Mouse (Mus musculus): ENCODE measurements at regions not wholly inside any gene's neighbourhood (a gene's known extent, or its start where the extent isn't known, plus 50 kb on each side); places are given as distances from the start of the nearest gene placed in this dataset.
A peak's percentile ranks its signal among the peaks of the same experiment; 100 is the strongest.

- H3K27ac ChIP-seq = no peak overlapping the region
- ATAC-seq (ENCODE audit: low FRiP score, low read depth) = no peak; the same call in 1 of the 2 replicates
- 56% methylated on average over 21 of the region's 21 CpGs for WGBS
Observed at GRCm38 (mm10) chr8:8812051-8812806, 121.9 kb upstream of the Arglu1 start.

GRCm38 (mm10) chr8:8810928-8811327 is 120.6 kb upstream of the Arglu1 start:
- H3K36me3 ChIP-seq = no peaks in the 10 kb centered on the region
- no peak overlapping the region for H3K27ac ChIP-seq
- no peak overlapping the region for H3K9ac ChIP-seq
- WGBS = 17% methylated on average over 4 of the region's 4 CpGs
- H3K4me2 ChIP-seq (replicated peaks) = no peak overlapping the region
- no peaks in the 10 kb centered on the region for H3K9me3 ChIP-seq
- peaks cover 16% of the 10 kb centered on the region for H3K4me1 ChIP-seq
- H3K4me3 ChIP-seq = no peak overlapping the region
- ATAC-seq (ENCODE audit: low FRiP score, low read depth) = no peak
- H3K27me3 ChIP-seq = no peaks in the 10 kb centered on the region

More at GRCm38 (mm10) chr8:8812051-8812806, 121.9 kb upstream of the Arglu1 start:
- no peak overlapping the region for H3K4me2 ChIP-seq (replicated peaks)
- H3K9ac ChIP-seq = no peak overlapping the region
- no peaks in the 10 kb centered on the region for H3K36me3 ChIP-seq
- H3K9me3 ChIP-seq = no peaks in the 10 kb centered on the region
- no peak overlapping the region for H3K4me3 ChIP-seq
- peaks cover 16% of the 10 kb centered on the region for H3K4me1 ChIP-seq
- H3K27me3 ChIP-seq = no peaks in the 10 kb centered on the region

DNA sequence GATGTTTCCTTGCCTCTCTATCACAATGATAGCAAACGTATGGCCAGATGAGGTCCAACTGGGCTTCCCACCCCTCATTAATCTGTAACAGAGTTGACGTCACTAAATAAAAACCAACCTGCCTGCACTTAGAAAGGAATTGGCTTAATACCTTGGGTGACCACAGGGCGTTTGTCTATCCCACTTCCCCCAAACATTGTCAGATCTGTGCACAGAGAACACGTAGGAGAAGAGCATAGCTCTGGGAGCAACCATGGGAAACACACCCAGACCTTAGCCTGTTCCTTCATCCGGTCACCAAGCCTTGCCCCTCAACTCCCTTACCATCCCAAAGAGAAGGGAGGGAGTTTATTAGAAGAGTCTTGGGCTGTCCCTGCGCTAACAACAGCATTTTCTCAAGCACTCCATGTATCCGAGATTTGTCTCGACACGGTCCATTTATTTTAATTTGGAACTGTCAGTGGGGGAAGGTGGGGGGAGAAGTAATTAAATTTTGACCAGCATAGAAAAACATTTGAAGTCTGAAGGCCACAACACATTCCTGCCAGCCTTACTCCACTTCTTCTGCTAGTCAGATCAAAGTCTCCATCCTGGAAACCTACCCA is 119.6 kb upstream of the Arglu1 start:
- ATAC-seq (ENCODE audit: low FRiP score, low read depth) = no peak
- Histone ChIP-seq H3K9me3 (no peaks in the 10 kb centered on the region), H3K36me3 (no peaks in the 10 kb centered on the region), H3K27me3 (no peaks in the 10 kb centered on the region), H3K4me3 (no peak overlapping the region), H3K4me2 (replicated peaks) (no peak overlapping the region), H3K9ac (no peak overlapping the region), H3K27ac (no peak overlapping the region), H3K4me1 (peaks cover 16% of the 10 kb centered on the region)
- 46% methylated on average over 9 of the region's 9 CpGs for WGBS

DNA sequence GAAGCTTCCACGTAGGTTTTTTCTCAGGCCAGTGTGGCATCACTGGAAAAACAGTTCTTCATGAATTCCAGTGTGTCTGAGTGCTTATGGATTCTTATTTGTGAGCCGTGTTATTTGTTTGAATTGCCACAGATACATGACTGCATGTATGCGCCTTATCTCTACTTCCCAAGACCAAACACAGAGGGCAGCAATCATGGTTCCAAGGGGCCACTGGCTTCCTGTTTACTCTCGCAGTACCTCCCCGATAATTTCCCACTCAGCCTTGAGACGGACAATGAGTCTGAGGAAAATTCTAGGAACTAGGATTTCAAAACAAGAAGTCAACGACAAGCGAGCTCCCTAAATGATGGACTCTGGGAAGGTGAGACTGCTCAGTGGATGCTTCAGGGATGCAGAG is 119.0 kb upstream of the Arglu1 start:
- Histone ChIP-seq H3K4me1 (peaks cover 16% of the 10 kb centered on the region), H3K27me3 (no peaks in the 10 kb centered on the region), H3K4me2 (replicated peaks) (no peak overlapping the region), H3K36me3 (no peaks in the 10 kb centered on the region), H3K4me3 (no peak overlapping the region), H3K9me3 (no peaks in the 10 kb centered on the region), H3K27ac (no peak overlapping the region), H3K9ac (no peak overlapping the region)
- 95% methylated on average over 8 of the region's 8 CpGs for WGBS
- ATAC-seq (ENCODE audit: low FRiP score, low read depth) = no peak

DNA sequence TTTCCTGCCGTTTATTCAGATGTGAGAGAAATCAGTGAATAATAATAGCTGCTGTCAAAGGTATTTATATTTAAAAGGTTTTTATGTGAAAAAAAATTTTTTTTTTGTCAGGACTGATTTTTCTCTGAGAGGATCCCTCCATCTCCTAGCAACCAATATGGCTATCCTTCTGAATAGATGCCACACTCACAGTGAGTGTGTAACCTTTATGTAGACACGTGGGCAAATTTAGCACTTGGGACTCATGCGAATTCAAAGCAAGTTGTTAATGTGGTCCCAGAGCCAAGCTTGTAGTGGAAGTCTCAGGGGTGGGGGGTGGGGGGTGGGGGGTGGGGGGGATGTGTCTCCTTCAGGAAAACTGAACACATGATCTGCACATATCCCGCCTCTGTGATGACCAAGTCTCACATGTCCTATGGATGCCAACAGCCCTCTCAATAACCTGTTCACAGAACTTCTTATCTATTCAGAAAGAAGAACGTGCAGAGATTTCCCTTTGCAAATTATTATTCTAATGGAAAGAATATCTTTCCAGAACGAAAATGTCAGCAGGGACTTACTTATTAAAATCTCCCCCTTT is 112.5 kb upstream of the Arglu1 start:
- Histone ChIP-seq H3K4me2 (replicated peaks) (no peak overlapping the region), H3K27me3 (no peaks in the 10 kb centered on the region), H3K9me3 (no peaks in the 10 kb centered on the region), H3K4me3 (no peak overlapping the region), H3K9ac (no peak overlapping the region), H3K27ac (no peak overlapping the region), H3K36me3 (no peaks in the 10 kb centered on the region), H3K4me1 (no peaks in the 10 kb centered on the region)
- no peak for ATAC-seq (ENCODE audit: low FRiP score, low read depth)
- WGBS = 72% methylated on average over 6 of the region's 6 CpGs

- 48% methylated on average over 5 of the region's 5 CpGs for WGBS
- Histone ChIP-seq H3K4me1 (0 out of 2 replicates have a peak, but pooled peaks cover 3% of the 10 kb centered on the region), H3K36me3 (no peaks in the 10 kb centered on the region), H3K9me3 (no peaks in the 10 kb centered on the region), H3K9ac (no peak overlapping the region), H3K4me3 (no peak overlapping the region), H3K27me3 (no peaks in the 10 kb centered on the region), H3K4me2 (replicated peaks) (no peak overlapping the region), H3K27ac (no peak overlapping the region)
- no peak for ATAC-seq (ENCODE audit: low FRiP score, low read depth)
Observed at GRCm38 (mm10) chr8:8802317-8802716, 112.0 kb upstream of the Arglu1 start.

DNA sequence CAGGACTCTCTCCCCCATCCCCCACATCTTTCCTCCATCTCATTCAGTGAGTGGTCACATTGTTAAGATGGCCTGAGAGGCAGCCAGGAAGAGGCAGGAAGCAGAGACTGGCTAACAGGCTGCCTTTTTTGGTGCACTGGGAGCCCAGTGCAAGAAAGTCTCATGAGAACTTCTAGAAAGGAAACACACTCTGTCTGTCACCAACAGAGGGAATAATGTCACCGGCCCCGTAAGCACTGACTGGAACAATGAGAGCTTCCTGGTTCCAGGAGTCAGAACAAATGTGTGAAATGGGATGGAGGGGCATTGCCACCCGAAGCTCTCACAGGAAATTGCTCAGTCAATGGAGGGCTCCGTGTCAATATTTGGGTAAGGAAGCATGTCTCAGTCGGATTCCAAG is 111.3 kb upstream of the Arglu1 start:
- no peaks in the 10 kb centered on the region for H3K36me3 ChIP-seq
- no peak overlapping the region for H3K4me2 ChIP-seq (replicated peaks)
- H3K27me3 ChIP-seq = no peaks in the 10 kb centered on the region
- no peak overlapping the region for H3K27ac ChIP-seq
- no peak overlapping the region for H3K9ac ChIP-seq
- 71% methylated on average over 5 of the region's 5 CpGs for WGBS
- no peaks in the 10 kb centered on the region for H3K9me3 ChIP-seq
- no peak overlapping the region for H3K4me3 ChIP-seq
- no peak for ATAC-seq (ENCODE audit: low FRiP score, low read depth)
- 0 out of 2 replicates have a peak, but pooled peaks cover 3% of the 10 kb centered on the region for H3K4me1 ChIP-seq

DNA sequence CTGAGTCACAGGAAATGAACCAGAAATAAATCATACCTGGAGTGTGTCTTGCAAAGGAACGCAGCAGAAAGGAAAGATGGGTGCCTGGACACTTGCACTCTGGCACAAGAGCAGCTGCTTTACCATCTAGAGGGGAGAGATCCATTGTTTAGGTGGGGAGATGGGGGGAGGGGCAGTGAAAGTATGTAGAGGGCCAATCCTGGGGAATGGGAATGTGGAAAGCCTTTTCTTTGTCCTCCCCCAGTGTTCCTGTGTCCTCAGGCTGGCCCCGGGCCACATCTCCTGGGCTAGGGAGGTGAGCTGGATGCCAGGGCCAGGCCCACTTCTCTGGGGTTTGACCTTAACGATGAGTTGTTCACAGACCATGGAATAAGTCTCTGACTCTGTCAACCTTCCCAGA is 107.2 kb upstream of the Arglu1 start:
- ATAC-seq (ENCODE audit: low FRiP score, low read depth) = no peak

DNA sequence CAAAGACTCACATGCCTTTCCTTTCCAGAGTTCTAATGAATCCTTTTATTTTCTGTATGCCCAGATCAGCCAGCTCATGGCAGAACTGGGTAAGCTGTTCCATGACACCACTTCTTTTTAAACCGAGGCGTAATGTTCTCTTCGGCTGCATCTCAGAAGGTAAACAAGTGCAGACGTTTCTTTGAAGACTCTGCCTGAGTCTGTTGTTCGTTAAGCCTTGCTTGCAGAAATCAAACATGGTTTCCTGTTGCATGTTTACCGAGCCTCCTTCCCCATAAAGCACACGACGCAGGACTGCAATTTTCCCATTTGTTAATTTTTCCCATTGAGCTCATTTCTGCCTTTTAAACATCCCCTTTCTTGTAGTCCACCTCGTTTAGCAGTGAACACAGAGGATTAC is 106.6 kb upstream of the Arglu1 start:
- no peak overlapping the region for H3K4me2 ChIP-seq (replicated peaks)

More for the DNA sequence above, 107.2 kb upstream of the Arglu1 start:
- WGBS = 62% methylated on average over 3 of the region's 3 CpGs
- Histone ChIP-seq H3K9ac (no peak overlapping the region), H3K27me3 (peaks cover 5% of the 10 kb centered on the region; the same call in 1 of the 2 replicates), H3K9me3 (no peaks in the 10 kb centered on the region), H3K27ac (no peak overlapping the region), H3K4me1 (peaks cover 12% of the 10 kb centered on the region; the same call in 1 of the 2 replicates), H3K36me3 (no peaks in the 10 kb centered on the region), H3K4me3 (no peak overlapping the region), H3K4me2 (replicated peaks) (no peak overlapping the region)

GRCm38 (mm10) chr8:8794711-8795110 is 104.4 kb upstream of the Arglu1 start:
- no peak overlapping the region for H3K27ac ChIP-seq
- H3K27me3 ChIP-seq = peaks cover 5% of the 10 kb centered on the region; the same call in 1 of the 2 replicates
- H3K4me2 ChIP-seq (replicated peaks) = no peak overlapping the region
- H3K4me1 ChIP-seq = peaks cover 16% of the 10 kb centered on the region; the same call in 1 of the 2 replicates
- no peaks in the 10 kb centered on the region for H3K36me3 ChIP-seq
- H3K9me3 ChIP-seq = no peaks in the 10 kb centered on the region
- no peak overlapping the region for H3K9ac ChIP-seq
- ATAC-seq (ENCODE audit: low FRiP score, low read depth) = no peak
- H3K4me3 ChIP-seq = no peak overlapping the region
- WGBS = 25% methylated on average over 6 of the region's 6 CpGs

More for the DNA sequence above, 106.6 kb upstream of the Arglu1 start:
- Histone ChIP-seq H3K36me3 (no peaks in the 10 kb centered on the region), H3K9ac (no peak overlapping the region), H3K27me3 (peaks cover 5% of the 10 kb centered on the region; the same call in 1 of the 2 replicates), H3K9me3 (no peaks in the 10 kb centered on the region), H3K27ac (no peak overlapping the region), H3K4me3 (no peak overlapping the region), H3K4me1 (peaks cover 12% of the 10 kb centered on the region; the same call in 1 of the 2 replicates)
- WGBS = 12% methylated on average over 9 of the region's 9 CpGs
- ATAC-seq (ENCODE audit: low FRiP score, low read depth) = no peak

GRCm38 (mm10) chr8:8779931-8780330 is 89.6 kb upstream of the Arglu1 start:
- H3K27me3 ChIP-seq = 0 out of 2 replicates have a peak, but pooled peaks cover 8% of the 10 kb centered on the region
- H3K4me2 ChIP-seq (replicated peaks) = no peak overlapping the region
- H3K36me3 ChIP-seq = no peaks in the 10 kb centered on the region
- no peaks in the 10 kb centered on the region for H3K9me3 ChIP-seq
- WGBS = 38% methylated on average over 15 of the region's 15 CpGs
- no peak overlapping the region for H3K27ac ChIP-seq
- no peaks in the 10 kb centered on the region for H3K4me1 ChIP-seq
- ATAC-seq (ENCODE audit: low FRiP score, low read depth) = peak; percentile 61; the same call in 1 of the 2 replicates
- no peak overlapping the region for H3K9ac ChIP-seq
- H3K4me3 ChIP-seq = no peak overlapping the region

DNA sequence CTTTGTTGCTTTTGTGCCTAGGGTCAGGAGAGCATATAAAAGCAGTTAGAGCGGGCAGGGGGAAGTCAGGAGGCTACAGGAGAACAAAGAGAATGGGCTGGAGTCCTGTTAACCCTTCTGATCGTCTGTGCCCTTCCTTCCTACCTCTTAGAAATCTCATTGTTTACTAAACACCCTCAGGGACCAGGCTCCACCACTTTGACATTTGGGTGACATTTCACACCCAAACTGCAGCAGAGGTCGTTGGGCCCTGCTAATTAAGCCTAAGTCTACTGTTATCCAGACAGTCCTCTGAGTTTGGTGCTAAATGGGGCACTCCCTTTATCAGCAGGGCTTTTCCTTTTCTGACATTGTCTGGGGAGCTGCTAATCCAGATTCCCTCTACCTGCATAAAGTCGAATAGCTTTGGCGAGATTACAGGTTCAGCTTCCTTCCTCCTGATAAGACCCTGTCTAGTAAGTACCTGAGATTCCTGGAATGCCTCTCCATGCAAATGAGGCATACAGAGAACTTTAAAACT is 84.2 kb upstream of the Arglu1 start:
- ATAC-seq (ENCODE audit: low FRiP score, low read depth) = no peak
- 23% methylated on average over 5 of the region's 5 CpGs for WGBS
- no peak overlapping the region for H3K9ac ChIP-seq

More for the DNA sequence above, 84.2 kb upstream of the Arglu1 start:
- Histone ChIP-seq H3K4me3 (no peak overlapping the region), H3K27ac (no peak overlapping the region), H3K27me3 (0 out of 2 replicates have a peak, but pooled peaks cover 8% of the 10 kb centered on the region), H3K36me3 (no peaks in the 10 kb centered on the region), H3K4me1 (peaks cover 19% of the 10 kb centered on the region), H3K4me2 (replicated peaks) (no peak overlapping the region), H3K9me3 (no peaks in the 10 kb centered on the region)

Data from limb, embryonic 13.5 days (tissue).